Mouse (Mus musculus): ENCODE measurements around the gene Tbc1d2. TPM values are rescaled to one million over a fixed set of nuclear protein-coding genes. Genes with fewer than 3 reads are reported as not detected.
A peak's percentile ranks its signal among the peaks of the same experiment; 100 is the strongest.
"Not testable (repeated sequence)": the region's sequence is repeated elsewhere in the genome, so short reads cannot be mapped to it uniquely, and the experiment has no call there.

The Tbc1d2 gene
- polyA plus RNA-seq, 1 experiment from 2014 or later: 0.56 TPM

DNA sequence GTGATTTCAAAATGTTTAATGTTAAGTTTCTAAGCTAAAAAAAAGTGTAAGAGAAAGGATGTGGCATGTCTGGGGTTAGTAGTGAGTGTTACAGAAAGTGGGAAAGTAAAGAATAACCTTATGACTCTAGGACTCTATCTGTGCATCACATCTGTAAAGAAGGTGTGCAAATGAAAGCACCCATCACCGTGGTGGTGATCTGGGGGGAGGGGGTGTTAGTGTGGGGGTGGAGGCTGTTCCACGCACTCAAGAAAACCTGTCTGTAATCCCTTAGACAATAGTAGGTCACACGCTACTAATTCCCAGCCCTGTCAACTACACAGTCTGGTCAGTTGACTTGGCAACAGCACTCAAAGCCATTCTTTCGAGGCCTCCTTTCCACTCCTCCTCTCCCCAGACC is 8.7 kb downstream of the Tbc1d2 start:
- 54% methylated on average over 4 of the region's 4 CpGs for WGBS (ENCODE audit: insufficient replicate concordance)
- Histone ChIP-seq H3K27ac (no peak overlapping the region), H3K4me2 (no peak overlapping the region), H3K4me1 (replicated peaks) (peaks cover 10% of the 10 kb centered on the region), H3K9me3 (replicated peaks) (no peaks in the 10 kb centered on the region), H3K36me3 (no peaks in the 10 kb centered on the region), H3K4me3 (replicated peaks) (no peak overlapping the region), H3K9ac (no peak overlapping the region), H3K27me3 (no peaks in the 10 kb centered on the region)
- no peak for ATAC-seq (ENCODE audit: low read depth)
- DNase-seq: no peak

DNA sequence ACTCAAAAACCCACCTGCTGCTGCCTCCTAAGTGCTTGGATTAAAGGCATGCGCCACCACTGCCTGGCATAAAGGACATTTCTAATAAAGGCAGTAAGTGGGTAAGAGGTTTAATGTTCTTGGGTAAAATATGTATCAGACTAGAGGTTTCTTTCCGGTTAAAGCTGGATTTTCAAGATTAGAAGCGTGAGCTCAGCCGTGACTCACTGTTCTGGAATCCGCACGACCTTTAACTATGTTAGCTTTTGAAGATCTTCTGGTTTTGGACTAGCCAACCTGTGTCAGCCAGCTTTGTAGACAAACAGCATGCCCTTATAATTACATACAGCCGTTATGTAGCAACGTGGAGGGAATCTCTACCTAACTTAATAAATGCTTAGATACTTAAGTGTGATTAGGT is 10.1 kb downstream of the Tbc1d2 start:
- H3K27me3 ChIP-seq: no peaks in the 10 kb centered on the region
- no peaks in the 10 kb centered on the region for H3K36me3 ChIP-seq
- H3K4me3 ChIP-seq (replicated peaks): no peak overlapping the region
- H3K4me2 ChIP-seq: no peak overlapping the region
- no peak for ATAC-seq (ENCODE audit: low read depth)
- H3K4me1 ChIP-seq (replicated peaks): peaks cover 20% of the 10 kb centered on the region
- no peak overlapping the region for H3K27ac ChIP-seq
- no peak for DNase-seq
- no peaks in the 10 kb centered on the region for H3K9me3 ChIP-seq (replicated peaks)
- H3K9ac ChIP-seq: no peak overlapping the region
- WGBS (ENCODE audit: insufficient replicate concordance): 67% methylated on average over 8 of the region's 8 CpGs

DNA sequence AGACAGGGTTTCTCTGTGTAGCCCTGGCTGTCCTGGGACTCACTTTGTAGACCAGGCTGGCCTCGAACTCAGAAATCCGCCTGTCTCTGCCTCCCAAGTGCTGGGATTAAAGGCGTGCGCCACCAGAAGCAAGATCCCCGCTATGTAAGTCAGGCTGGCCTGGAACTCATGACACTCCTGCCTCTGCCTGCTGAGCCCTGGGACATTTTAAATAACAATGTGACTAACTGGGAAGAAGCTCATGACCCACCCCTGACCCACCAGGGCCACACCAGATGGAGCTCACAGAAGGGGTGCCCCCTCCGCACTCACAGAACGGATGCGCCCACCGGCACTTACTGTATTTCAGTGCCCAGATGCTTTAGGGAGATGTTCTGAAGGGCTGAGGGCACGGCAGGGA is 12.8 kb downstream of the Tbc1d2 start:
- not testable (repeated sequence) for H3K4me3 ChIP-seq (replicated peaks); H3K4me2 ChIP-seq; ATAC-seq (ENCODE audit: low read depth); H3K27me3 ChIP-seq; H3K9me3 ChIP-seq (replicated peaks); H3K9ac ChIP-seq; H3K27ac ChIP-seq; H3K36me3 ChIP-seq; DNase-seq
- peaks cover 33% of the 10 kb centered on the region for H3K4me1 ChIP-seq (replicated peaks)
- WGBS (ENCODE audit: insufficient replicate concordance): 81% methylated on average over 10 of the region's 10 CpGs

DNA sequence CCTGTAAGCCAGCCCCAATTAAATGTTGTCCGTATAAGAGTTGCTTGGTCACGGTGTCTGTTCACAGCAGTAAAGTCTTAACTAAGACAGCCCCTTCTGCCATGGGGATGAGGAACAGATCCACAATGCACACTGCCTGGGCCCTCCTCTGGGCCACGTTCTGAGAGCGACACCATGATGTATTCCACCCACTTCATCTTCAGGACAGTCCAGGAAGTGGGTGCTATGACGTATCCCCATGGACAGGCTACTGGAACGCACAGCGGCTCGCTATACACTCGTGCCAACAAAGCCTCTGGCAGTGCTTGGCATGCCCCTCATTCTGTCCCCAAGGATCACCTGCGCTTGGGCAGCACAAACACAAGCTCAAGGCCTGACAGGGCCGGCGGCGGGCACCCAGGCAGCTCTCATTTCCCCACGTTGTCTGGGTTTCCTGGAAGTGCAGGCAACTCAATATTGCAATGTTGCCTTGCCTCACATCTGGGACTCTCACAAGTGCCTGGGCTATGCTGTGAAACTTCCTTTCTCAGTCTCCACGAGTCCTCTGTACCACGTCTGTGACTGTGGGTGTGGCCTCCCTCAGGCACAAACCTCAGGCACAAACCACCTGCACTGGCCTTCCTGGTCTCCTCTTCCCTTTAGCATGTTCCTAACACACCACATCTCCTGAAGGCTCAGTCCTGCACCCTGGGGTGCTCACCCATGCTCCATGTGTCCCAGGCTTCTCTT is 14.1 kb downstream of the Tbc1d2 start:
- H3K36me3 ChIP-seq: no peaks in the 10 kb centered on the region
- WGBS (ENCODE audit: insufficient replicate concordance): 65% methylated on average over 16 of the region's 16 CpGs
- H3K4me1 ChIP-seq (replicated peaks): peaks cover 47% of the 10 kb centered on the region
- no peak overlapping the region for H3K4me3 ChIP-seq (replicated peaks)
- ATAC-seq (ENCODE audit: low read depth) (no peak), DNase-seq (no peak)
- no peak overlapping the region for H3K9ac ChIP-seq
- no peak overlapping the region for H3K4me2 ChIP-seq
- no peak overlapping the region for H3K27ac ChIP-seq
- no peaks in the 10 kb centered on the region for H3K27me3 ChIP-seq
- H3K9me3 ChIP-seq (replicated peaks): no peaks in the 10 kb centered on the region

DNA sequence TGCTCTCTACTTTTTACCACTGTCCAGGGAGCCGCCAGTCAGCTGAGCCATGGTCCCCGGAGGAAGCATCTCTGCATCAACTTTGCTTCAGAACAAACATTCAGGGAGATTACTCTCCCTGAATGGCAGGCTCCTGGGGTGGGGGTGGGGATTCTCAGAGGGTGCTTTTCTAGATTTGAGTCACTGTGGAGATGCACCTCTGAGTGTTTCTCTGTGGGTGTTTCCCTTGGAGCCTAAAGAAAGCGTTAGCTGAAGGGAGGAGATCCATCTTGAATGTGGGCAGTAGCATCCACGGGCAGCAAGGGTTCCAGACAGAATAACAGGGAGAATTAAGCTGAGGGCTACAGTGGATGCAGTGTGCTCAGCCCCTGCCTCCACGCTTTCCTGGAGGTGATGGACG is 15.1 kb downstream of the Tbc1d2 start:
- H3K27ac ChIP-seq: no peak overlapping the region
- no peak overlapping the region for H3K9ac ChIP-seq
- ATAC-seq (ENCODE audit: low read depth): no peak
- 57% methylated on average over 6 of the region's 6 CpGs for WGBS (ENCODE audit: insufficient replicate concordance)
- H3K36me3 ChIP-seq: no peaks in the 10 kb centered on the region
- H3K9me3 ChIP-seq (replicated peaks): no peaks in the 10 kb centered on the region
- H3K4me2 ChIP-seq: no peak overlapping the region
- no peaks in the 10 kb centered on the region for H3K27me3 ChIP-seq
- no peak overlapping the region for H3K4me3 ChIP-seq (replicated peaks)
- peaks cover 53% of the 10 kb centered on the region for H3K4me1 ChIP-seq (replicated peaks)
- no peak for DNase-seq

DNA sequence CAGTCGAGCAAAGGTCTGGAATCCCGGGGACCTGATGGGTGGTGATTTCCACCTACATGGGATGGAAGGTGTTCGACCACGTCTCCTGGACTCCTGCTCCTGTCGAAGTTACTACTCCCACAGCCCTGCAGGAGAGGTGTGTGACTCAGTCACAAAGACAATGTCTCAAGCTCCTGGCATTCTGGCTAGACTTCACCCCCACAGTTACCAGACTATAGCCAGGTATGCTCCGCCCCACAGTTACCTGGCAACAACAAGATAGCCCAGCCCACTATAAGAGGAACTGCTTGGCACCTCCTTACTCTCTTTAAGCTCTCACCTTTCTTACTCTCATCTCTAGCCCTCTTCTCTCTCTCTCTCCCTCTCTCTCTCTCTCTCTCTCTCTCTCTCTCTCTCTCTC is 16.4 kb downstream of the Tbc1d2 start:
- H3K4me1 ChIP-seq (replicated peaks): peaks cover 63% of the 10 kb centered on the region
- 70% methylated on average over 6 of the region's 6 CpGs for WGBS (ENCODE audit: insufficient replicate concordance)
- ATAC-seq (ENCODE audit: low read depth); H3K36me3 ChIP-seq; H3K27me3 ChIP-seq; H3K4me3 ChIP-seq (replicated peaks); H3K27ac ChIP-seq; H3K4me2 ChIP-seq; H3K9me3 ChIP-seq (replicated peaks); DNase-seq; H3K9ac ChIP-seq: not testable (repeated sequence)

DNA sequence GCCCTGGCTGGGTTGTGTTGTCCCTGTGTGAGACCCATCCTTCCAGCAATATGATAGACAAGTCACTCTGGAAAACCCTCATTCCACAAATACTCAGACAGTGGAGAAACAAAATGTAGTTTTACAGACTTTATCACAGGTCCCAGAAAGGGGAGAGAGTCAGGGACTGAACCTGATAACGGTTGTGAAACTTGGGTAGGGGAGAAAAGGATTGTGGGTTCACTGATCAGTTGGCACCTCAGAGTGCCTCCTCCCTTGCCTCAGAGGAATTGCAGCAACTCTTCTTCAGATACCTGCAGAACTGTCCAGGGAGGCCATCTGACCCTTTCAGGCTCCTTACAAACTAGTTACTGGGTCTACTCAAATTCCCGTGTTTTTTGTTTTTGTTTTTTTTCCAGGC is 17.5 kb downstream of the Tbc1d2 start:
- no peak overlapping the region for H3K4me3 ChIP-seq (replicated peaks)
- H3K4me2 ChIP-seq: peak overlapping the region; percentile 7; the same call in 1 of the 2 replicates
- no peak overlapping the region; the same call in 1 of the 2 replicates for H3K9ac ChIP-seq
- no peaks in the 10 kb centered on the region for H3K36me3 ChIP-seq
- peak; percentile 54 for ATAC-seq (ENCODE audit: low read depth)
- no peak for DNase-seq
- no peaks in the 10 kb centered on the region for H3K9me3 ChIP-seq (replicated peaks)
- peaks cover 69% of the 10 kb centered on the region for H3K4me1 ChIP-seq (replicated peaks)
- 0 out of 2 replicates have a peak overlapping the region, but pooled peaks have one; percentile 58 for H3K27ac ChIP-seq
- H3K27me3 ChIP-seq: no peaks in the 10 kb centered on the region
- 32% methylated on average over 2 of the region's 2 CpGs for WGBS (ENCODE audit: insufficient replicate concordance)

DNA sequence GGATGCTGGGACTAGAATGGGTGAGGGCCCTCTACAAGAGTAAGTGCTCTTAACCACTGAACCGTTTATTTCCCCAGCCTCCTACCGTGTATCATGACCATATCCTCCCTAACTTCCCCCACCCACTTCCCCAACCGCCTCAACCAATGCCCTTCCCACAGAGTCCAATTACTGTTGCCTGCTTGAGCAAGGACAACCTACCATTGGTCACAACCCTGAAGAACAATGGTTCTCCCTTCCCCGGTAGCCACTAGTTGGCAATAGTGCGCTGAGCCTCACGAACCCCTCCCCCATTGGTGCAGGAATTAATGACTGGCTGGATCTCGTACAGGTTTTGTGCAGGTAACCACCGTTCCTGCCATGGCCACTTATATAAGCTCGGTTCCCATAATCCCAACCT is 19.6 kb downstream of the Tbc1d2 start:
- Histone ChIP-seq H3K9ac (no peak overlapping the region), H3K36me3 (no peaks in the 10 kb centered on the region), H3K4me1 (replicated peaks) (peaks cover 50% of the 10 kb centered on the region), H3K9me3 (replicated peaks) (no peaks in the 10 kb centered on the region), H3K4me2 (no peak overlapping the region), H3K4me3 (replicated peaks) (no peak overlapping the region), H3K27ac (no peak overlapping the region), H3K27me3 (no peaks in the 10 kb centered on the region)
- no peak for DNase-seq
- 38% methylated on average over 9 of the region's 9 CpGs for WGBS (ENCODE audit: insufficient replicate concordance)
- peak; percentile 45; the same call in 1 of the 2 replicates for ATAC-seq (ENCODE audit: low read depth)

DNA sequence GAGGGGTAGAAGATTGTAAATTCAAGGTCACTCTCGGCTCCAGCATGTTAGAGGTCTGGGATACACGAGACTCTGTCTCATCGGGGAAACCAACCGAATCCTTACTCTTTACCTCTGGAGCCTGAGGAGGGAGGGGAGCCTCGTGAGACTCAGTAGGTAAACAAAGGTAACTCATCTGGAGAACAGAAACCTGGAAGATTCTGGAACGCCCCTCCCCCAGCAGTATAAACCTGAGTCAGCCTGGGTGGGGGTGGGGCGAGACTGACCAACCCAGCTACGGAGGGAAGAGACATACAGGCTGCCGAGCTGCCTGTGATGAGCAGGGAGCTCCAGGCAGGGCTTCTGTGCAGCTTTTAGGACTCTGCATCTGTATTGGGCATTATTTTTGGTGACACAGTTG is 21.1 kb downstream of the Tbc1d2 start:
- Histone ChIP-seq H3K27ac (no peak overlapping the region), H3K4me3 (replicated peaks) (no peak overlapping the region), H3K36me3 (no peaks in the 10 kb centered on the region), H3K4me1 (replicated peaks) (peaks cover 49% of the 10 kb centered on the region), H3K9me3 (replicated peaks) (no peaks in the 10 kb centered on the region), H3K27me3 (no peaks in the 10 kb centered on the region), H3K9ac (no peak overlapping the region), H3K4me2 (no peak overlapping the region)
- ATAC-seq (ENCODE audit: low read depth) (no peak), DNase-seq (no peak)
- 52% methylated on average over 9 of the region's 9 CpGs for WGBS (ENCODE audit: insufficient replicate concordance)

DNA sequence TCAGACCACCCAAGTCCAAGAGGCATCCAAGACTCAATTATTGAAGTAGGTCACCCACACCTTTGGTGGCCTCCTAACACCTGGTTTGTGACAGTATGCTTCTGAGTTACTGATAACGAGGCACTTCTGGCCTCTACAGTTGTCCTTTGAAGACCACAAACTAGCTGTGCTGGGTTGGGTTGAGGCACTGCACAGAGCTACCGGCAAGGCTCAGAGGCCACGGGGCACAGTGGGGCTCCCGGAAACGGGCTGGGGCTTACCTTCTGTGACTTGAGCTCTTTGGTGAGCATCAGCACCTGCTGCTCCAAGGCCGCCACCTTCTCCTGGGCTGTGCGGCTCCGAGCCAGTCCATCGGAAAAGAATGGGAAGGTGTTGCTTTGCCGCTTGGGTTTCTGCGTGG is 21.9 kb downstream of the Tbc1d2 start:
- Histone ChIP-seq H3K4me1 (replicated peaks) (peaks cover 44% of the 10 kb centered on the region), H3K4me2 (no peak overlapping the region), H3K27ac (no peak overlapping the region), H3K9me3 (replicated peaks) (no peaks in the 10 kb centered on the region), H3K27me3 (no peaks in the 10 kb centered on the region), H3K36me3 (no peaks in the 10 kb centered on the region), H3K4me3 (replicated peaks) (no peak overlapping the region), H3K9ac (no peak overlapping the region)
- DNase-seq (no peak), ATAC-seq (ENCODE audit: low read depth) (no peak)
- 69% methylated on average over 11 of the region's 11 CpGs for WGBS (ENCODE audit: insufficient replicate concordance)

DNA sequence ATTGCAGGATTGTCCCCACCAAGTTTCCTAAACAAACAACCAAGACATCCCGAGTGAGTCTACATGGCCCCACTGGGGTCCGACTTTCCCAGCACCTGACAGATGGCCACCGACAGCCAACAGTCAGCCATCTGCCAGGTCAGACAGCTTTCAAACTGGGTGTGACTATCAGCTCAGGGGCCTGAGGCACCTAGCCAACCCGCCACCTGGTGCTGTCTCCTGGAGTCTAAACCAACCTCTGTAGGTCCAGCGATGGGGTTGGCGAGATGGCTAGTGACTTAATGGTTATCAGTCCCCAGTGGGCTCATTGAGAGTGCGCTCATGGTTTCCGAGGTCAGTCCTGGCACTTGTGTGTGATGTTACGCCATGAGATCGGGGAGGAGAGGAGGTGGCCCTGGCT is 24.9 kb downstream of the Tbc1d2 start:
- no peak overlapping the region for H3K27ac ChIP-seq
- H3K27me3 ChIP-seq: no peaks in the 10 kb centered on the region; the same call in 1 of the 2 replicates
- no peak overlapping the region for H3K4me3 ChIP-seq (replicated peaks)
- 78% methylated on average over 10 of the region's 10 CpGs for WGBS (ENCODE audit: insufficient replicate concordance)
- H3K4me1 ChIP-seq (replicated peaks): peaks cover 27% of the 10 kb centered on the region
- no peak overlapping the region for H3K9ac ChIP-seq
- no peaks in the 10 kb centered on the region for H3K9me3 ChIP-seq (replicated peaks)
- no peak for ATAC-seq (ENCODE audit: low read depth)
- DNase-seq: no peak
- no peaks in the 10 kb centered on the region for H3K36me3 ChIP-seq
- H3K4me2 ChIP-seq: no peak overlapping the region

DNA sequence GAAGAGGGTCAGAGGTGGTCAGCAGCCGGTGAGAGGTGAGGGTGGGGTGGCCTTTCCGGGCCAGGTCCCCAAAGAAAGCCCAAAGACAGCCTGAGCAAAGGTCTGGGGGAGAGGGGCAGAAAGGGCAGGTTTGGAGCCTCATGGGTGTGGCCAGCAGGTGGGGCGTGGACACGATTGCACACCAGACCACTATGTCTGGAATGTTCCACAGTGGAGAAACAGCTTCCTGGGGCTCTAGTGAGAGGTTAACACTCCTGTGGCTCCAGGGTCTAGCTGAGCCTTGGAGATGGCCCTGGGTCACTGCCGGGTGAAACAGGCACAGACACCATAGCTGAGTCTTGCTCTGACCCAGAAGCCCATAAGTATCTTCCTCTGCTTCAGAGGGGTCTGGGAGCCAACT is 27.0 kb downstream of the Tbc1d2 start:
- no peak for ATAC-seq (ENCODE audit: low read depth)
- Histone ChIP-seq H3K9me3 (replicated peaks) (no peaks in the 10 kb centered on the region), H3K27me3 (no peaks in the 10 kb centered on the region; the same call in 1 of the 2 replicates), H3K4me2 (no peak overlapping the region), H3K4me3 (replicated peaks) (no peak overlapping the region), H3K4me1 (replicated peaks) (peaks cover 26% of the 10 kb centered on the region), H3K36me3 (no peaks in the 10 kb centered on the region), H3K27ac (no peak overlapping the region), H3K9ac (no peak overlapping the region)
- 68% methylated on average over 5 of the region's 5 CpGs for WGBS (ENCODE audit: insufficient replicate concordance)
- no peak for DNase-seq
